Mouse (Mus musculus) layer of hippocampus, postnatal 10 days (tissue): Measurements from ENCODE around the gene Mfap4. TPM values are rescaled to one million over a fixed set of nuclear protein-coding genes. Genes with fewer than 3 reads are reported as not detected.

ENCODE experiments used
- DNase-seq, 2 experiments: peaks; one replicate each; pipeline ENCODE4 v3.0.0; 2021; ENCODE audit warnings: low spot score in 2 of 2
- total RNA-seq, 2 experiments: library from RNA; stranded (reverse); gene quantifications; 2 replicates each; pipeline ENCODE4 v1.2.3; 2021

Mfap4 gene
- total RNA-seq, 2 experiments from 2014 or later: 10.6 to 11.2 TPM

DNA sequence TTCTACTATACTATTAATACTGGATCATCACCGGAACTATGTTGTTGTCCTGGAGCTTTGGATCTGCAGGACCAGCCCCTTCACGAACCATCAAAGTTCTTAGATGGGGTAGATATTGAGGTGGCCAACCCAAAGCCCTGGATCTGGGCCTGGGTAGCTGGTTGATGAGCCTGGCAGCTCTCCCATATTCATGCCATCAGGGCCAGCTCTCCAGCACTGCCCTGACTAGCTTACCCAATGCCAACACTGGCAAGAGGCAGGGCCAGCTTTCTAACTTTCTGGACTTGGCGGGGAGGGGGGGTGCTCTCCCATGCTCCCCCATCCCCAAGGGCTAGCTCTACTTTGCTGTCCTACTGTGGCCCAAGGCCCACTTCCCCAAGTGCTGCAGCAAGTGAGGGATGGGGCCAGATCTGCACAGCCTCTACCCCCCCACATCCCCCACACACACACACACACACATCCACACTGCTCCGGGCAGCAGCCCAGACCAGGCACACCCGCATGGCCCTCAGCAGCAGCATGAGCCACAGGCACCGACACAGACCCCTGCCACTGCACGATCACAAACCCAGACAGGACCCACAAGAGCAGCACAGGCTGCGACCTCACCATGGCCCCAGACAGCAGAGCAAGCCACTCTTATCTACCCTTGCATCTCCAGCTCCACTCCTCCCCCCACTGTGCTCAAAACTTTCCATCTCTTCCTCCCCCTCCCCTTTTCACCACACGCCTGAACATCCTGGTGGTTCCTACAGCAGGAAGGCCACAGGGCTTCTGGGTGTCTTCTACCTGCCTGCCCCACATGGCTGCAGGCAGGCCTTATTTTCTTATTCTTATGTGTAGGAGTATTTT lies 3.8 kb upstream of the Mfap4 start:
- DNase-seq: no peak

DNA sequence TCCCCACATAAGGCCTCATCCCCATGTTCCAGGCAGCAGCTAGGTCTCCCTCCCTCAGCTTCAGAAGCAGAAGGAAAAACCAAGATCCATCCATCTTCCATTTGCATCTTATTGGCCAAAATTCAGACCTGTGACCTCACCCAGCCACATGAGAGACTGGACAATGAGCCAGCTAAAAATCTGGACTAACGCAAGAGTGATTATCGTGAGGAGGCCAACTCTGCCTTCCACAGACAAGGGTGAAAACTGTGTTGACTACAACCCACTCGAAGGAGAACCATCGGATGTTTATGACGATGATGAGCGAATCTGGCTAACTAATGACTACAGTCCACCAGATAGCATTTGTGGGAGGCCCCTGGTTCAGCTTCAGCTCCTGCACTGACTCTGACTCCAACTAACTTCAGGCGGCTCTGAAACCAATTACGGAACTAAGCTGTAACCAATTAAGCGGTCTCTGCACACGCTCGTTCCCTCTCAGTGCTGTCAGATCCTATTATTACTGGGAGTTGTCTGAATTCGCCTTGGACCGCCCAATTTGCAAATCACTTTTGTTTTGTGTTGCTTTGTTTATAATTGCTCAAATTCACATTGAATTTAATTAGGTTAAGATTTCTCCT lies 1.9 kb upstream of the Mfap4 start:
- no peak for DNase-seq

DNA sequence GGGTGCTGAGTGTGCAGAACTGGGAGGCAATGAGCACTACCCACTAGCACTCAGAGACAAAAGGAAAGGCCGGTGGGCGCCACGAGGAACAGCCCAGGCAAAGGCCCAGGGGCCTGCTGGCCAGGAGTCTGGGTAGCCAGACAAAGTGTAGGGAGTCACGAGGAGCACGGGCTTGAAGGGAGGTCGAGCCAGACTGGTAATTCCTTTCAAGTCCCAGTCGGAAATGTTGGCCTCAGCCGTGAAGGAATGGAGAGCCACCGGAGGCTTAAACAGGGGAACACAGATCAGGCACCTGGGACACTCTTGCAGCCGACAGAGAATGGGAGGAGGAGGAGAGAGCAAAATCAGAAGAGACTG lies 997 bp upstream of the Mfap4 start:
- DNase-seq: no peak

DNA sequence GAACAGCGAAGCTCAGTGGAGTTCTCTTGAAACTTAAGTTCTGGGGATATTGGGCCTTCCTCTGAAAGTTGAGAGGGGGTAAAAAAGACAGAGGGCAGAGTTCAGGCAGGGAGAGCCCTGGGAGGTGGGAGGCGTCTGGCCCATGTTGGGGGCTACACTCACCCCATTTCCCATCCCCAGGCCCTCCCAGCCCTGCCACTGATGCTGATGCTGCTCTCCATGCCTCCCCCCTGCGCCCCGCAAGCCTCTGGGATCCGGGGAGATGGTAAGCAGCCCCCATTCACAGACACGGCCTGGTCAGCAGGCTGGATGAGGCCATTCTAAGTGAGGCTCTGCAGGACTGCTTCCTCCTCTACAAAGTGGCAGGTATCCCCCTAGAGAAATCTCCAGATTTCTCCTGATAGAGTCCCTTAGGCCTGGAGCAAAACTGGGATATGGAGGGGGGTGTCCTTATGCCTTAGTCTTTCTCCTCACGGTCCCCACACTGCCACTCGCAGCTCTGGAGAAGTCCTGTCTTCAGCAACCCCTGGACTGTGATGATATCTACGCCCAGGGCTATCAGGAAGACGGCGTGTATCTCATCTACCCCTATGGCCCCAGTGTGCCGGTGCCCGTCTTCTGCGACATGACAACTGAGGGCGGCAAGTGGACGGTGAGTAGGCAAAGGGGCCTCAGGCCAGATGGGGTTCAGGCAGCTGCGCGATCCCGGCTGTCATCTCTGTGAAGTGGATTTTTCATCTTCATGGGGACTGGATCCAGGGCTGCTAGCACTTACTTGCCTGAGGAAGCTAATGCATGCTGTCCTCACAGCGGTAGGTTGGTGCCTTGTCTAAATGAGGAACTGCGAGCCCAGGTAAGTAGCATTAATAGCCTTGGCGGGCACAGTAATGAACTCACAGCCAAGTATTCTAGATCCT lies 568 bp downstream of the Mfap4 start:
- no peak for DNase-seq

DNA sequence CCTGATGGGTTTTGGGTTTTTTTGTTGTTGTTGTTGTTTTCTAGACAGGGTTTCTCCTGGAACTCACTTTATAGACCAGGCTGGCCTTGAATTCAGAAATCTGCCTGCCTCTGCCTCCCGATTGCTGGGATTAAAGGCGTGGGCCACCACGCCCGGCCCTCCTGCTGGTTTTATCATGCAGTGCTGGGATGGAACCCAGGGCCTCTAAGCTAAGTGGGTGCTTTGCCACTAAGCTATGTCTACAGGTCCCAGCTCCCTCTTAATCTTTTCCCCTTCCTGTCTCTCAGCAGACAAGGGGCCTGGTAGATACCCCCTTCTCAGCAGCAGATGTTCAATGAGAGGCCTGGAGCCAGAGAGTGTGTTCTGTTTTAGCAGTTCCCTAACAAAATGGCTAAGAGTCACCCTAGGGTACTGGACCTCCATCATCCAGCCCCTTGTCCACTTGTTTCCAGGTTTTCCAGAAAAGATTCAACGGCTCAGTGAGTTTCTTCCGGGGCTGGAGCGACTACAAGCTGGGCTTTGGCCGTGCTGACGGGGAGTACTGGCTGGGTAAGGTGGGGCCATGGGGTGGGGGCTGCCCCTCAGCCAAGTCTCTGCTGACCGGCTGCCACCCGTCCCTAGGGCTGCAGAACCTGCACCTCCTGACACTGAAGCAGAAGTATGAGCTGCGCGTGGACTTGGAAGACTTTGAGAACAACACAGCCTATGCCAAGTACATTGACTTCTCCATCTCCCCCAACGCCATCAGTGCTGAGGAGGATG lies 1.4 kb downstream of the Mfap4 start:
- DNase-seq: no peak

DNA sequence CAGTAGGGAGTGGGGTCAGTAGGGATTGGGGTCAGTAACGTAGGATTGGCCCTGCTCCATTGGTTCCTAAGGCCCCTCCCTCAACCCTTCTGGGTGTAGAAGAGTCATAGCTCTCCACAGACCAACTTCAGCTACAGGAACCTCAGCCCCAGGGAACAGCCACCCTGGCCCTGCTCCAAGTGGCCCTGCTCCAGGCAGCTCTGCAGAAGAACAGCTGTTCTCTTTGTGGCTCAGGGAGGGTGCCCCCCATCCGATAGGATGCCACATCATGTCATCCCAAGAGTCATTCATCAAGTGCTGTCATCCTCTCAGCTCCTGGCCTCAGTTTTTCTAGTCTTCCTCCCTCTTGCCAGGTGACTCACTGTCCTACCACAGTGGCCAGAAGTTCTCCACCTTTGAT lies 2.2 kb downstream of the Mfap4 start:
- DNase-seq: peak; percentile 66 to 70

DNA sequence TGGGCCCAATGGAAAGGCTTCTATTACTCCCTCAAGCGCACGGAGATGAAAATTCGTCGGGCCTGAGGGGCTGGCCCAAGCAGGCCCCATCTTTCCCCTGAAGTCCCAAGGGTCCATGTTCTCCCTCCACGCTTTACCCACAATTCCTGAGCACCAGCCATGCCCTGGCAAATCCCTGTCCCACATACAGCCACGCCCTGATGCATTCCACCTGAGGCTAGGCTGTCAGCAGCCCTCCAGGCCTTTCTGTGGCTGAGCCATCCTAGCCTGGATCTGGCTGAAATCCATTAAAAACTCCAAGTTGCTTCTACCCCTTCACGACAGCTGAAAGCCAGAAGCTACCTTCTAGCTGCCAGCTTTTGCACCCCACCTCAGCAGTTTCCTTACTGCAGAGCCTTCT lies 2.7 kb downstream of the Mfap4 start:
- no peak for DNase-seq

DNA sequence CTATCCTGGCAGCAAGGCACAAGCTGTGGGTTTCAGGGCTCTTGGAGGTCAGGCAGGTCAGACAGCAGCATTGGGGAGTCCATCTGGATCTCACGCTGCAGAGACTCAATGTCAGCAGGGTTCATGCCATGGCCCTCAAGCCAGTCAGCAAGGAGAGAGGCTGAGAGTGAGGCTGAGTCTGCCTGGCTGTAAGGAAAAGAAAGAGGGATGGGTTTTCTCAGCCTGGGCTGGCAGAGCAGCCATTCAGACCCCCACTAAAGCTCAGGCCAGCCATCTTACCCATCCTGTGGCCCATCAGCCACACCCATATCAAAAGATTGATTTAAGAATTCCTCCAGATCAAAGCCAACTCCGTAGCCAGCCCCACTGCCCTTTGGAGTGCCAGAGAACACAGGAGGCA lies 3.9 kb downstream of the Mfap4 start:
- no peak for DNase-seq

DNA sequence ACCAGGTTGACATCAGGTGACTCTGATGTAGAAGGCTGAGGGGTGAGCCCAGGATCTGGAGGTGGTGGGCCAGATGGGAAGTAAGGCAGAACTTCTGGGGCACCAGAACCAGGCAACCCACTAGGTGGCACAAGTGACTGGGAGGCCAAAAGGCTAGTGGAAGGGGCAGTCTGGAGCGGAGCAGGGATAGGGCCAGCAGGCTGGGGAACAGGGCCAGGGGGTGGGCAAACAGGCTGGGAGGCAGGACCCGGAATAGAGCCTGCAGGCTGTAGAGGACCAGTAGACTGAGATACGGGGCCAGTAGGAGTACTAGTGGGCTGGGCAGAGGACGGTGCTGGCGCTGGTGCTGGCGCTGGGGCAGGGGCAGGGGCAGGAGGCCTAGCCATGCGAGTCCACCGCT lies 4.6 kb downstream of the Mfap4 start:
- DNase-seq: no peak

DNA sequence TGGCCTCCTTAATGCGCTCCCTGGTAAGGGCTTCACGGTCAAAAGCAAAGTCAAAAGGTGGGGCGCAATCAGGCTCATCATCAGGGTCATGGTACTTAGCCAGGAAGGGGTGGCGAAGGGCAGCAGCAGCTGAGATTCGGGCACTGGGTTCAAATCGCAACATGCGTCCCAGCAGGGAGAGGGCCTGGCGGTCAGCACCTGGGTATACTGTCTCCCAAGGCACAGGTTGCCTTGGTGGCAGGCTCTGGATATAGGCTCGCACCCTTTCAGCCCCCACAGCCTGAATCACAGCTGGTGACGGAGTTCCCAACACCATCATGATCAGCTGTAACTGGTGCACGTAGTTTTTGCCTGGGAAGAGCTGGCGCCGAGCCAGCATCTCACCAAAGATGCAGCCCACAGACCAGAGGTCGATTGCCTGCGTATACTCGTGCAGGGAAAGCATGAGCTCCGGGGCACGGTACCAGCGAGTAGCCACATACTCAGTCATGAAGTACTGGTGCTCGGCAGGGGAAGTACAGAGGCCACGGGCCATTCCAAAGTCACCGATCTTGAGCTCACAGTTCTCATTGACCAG lies 5.8 kb downstream of the Mfap4 start:
- DNase-seq: peak in 1 of 2 experiments; percentile 17

DNA sequence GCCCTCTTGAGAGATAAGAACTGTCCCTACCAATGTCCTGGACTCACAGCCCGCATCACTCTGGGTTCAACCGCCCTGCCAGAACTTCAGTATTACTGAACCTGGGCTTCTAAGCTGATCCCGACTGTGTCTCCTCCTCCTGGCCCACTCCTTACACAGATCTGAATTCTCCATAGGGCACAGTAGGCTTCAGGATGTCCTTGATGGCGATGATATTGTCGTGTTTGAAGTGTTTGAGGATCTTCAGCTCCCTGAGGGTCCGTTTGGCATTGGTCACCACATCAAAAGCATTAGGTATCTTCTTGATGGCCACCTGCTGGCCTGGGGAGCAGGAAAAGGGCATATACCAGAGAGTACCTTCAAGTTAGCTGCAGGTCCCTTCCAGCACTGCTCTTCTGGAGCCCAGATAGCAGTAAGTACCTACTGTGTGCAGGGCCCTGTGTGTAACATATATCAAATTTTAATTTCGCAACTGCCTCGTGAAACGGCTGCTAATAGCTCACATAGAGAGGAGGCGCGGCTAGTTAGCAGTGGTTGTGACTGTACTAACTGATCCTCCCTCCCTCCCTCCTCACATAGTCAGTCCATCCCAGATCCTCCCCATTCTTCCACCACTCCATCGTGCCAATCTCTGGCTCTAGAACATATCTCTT lies 7.6 kb downstream of the Mfap4 start:
- peak in 1 of 2 experiments; percentile 12 for DNase-seq

DNA sequence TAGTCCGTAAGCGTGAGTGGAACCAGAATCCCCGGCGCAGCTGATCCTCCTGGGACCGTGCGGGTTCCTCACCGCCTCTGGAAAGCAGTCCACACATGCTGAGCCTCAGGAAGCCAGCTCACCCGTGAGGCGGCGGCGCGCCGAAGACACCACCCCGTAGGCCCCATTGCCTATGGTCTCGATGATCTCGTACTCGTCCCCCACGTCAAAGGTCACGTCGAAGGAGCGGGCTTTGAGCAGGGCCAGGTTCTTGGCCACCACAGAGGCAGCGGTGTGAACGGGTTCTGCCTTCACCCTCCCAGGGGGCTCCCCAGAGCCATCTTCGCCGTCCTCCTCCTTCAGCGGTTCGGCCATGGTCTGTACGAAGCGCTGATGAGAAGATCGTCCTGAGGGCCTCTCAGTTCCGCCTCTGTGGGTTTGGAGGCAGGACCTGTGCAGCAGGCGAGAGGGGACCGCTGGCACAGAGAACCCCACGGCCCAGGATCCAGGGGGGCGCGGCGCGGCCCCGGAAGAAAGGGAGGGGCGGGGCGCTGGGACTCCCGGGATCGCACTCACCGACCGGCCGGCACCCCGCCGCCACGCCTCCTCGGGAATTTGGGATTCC lies 8.4 kb downstream of the Mfap4 start:
- peak; percentile 45 to 58 for DNase-seq

DNA sequence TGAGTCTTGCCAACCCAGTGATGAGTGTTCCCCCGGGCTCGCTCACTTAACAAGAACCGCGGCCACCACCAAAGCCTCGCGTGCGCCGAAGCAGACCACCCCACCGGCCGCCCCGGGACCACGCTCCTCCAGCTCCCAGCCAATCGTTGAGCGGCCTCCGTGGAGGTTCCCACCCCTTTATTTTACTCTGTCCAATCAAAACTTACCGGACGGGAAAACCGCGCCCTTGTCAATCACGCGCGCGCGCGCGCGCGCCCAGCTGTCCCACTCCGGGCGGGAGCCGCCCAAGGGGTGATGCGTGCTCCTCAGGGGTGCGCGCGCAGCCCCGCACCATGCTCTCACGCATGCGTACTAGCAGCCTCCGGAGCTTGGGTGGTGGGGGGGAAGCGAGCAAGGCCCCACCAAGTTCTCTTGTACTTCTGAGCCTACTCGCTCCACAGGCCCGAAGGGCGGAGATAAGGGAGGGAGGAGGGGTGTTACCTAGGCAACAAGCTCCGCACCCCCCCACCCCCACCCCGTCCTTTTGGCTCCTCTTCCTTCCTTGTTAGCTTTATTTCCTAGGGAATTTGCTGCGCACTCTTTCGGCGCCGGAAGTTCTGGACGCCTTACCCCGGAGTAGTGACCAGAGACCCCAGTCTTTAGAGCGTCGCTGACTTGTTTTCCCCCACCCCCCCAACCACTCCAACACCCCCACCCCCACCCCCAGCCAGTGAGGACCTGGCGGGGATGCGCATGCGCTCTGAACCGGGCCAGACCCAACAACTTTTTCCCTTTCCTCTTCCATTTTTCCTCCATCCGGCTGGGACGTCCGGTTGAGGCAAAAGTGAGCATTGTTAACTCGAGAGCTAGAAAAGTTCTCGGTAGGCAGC lies 9.1 kb downstream of the Mfap4 start, which contains the start of gene Mapk7:
Gene Mapk7 (minus strand): TSS at position 278 of the 869 bp plus-strand sequence.
- peak; percentile 96 to 97 for DNase-seq

DNA sequence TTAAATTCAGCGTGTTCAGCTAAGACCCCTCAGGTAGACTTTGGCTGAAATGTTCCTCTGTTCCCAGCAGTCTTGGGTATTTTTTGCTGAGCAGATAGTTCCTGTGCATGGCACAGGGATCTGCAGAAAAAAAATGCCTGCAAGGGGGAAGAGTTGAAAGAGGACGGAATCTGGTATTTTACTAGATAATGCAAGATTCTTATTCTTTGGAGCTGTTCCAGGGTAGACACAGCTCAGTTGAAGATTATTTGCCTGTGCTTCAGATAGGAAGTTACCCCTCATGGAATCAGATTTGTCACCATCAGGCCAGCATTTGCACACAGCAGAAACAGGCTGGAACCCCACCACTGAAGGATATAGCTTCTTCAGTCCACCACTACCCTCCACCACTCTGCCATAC lies 10.3 kb downstream of the Mfap4 start:
- DNase-seq: no peak

DNA sequence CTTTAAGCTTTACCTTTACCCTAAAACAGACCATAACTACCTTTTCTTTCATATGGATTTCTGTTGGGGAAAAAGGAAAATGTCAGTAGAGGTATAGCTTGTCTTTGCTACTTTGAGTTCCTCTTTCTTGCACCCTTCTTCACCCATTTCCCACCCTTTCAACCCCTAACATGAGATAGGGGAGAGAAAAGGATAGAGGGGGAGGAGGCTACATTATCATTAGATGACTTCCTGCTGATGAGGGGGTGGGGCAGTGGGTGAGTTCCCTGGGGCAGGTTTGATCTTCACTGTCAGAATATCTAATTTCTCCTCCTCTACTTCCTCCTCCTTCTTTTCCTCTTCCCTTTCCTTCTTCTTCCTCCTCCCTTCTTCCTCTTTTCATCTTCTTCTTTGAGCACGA lies 12.3 kb downstream of the Mfap4 start:
- DNase-seq: no peak

DNA sequence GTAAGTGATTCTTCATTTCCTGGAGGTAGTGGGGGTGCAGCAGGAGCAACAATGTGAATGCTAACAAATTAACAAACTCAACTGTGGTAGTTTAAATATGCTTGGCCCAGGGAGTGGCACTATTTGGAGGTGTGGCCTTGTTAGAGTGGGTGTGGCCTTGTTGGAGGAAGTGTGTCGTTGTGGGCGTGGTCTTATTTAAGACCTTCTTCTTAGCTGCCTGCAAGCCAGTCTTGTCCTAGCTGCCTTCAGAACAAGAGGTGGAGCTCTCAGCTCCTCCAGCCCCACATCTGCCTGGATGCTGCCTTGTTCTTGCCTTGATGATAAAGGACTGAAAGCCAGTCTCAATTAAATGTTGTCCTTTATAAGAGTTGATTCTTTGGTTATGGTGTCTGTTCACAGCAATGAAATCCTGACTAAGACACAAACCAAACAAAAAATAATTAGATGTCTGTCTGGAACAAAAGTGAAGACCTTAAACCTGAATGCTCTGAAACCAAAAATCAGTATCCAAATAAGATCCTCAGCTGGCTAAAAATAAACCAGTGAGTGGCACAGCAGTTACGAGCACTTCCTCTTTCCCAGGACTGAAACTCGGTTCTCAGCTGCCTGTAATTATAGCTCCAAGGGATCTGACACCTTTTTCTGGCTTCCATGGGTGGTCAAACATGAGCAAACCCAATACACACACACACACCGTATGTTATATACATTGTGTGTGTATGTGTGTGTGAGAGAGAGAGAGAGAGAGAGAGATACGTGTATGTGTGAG lies 13.7 kb downstream of the Mfap4 start:
- no peak for DNase-seq

DNA sequence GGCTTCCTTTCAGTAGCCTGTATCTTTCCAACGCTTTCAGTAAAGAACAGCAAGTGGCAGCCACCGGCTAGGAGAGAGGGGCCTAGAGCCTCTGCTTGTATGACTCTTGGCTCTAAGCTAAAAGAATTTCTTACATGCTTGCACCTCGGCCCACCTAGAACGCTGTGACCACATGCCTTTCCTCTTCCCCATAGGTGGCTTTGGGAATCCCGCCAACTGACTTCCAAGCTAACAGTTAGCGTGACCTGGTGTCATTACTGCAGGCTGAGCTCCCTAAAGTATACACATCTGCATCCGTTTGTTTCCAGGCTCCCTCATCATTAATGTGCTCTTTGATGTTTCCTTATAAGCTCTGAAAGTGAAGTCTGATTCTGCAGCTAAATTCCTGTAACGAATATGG lies 18.7 kb downstream of the Mfap4 start:
- no peak for DNase-seq

DNA sequence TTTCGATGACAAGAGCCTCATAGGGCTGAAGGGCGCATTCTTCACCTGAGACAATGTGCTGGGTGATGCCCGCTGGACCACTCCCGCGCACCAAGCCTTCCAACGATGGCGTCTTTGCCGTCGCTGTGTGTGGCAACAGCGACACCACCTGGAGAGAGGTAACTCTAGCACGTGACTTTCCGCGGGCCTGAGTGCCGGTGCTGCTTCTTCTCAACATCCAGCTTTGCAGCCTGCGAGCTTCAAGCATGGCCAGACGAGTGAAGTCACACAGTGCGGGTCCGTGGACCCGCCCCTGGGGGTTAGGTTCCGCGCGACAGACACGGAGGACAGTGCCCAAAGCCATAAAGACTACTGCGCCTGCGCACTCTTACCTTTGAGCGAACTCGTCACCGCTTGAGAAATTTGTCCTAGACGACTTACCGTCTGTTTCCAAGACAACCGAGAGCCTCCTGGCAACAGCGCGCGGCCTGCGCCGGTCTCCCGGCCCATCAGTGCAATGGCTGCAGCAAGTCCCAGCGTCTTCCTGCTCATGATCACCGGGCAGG lies 19.6 kb downstream of the Mfap4 start, which contains the start of gene B9d1:
Gene B9d1 (plus strand): TSS at position 432 of the 545 bp plus-strand sequence.
- DNase-seq: peak; percentile 96 to 97
